Mouse (Mus musculus) heart, postnatal 0 days (tissue): ENCODE measurements around the gene AL731706.1. TPM values are rescaled to one million over a fixed set of nuclear protein-coding genes. Genes with fewer than 3 reads are reported as not detected.

Source experiments
- ATAC-seq: fragments of 200-750 bp; cut with Nextera tagmentation; 2 replicates; pipeline ENCODE4 v1.8.0; 2017; ENCODE audit warnings: low read depth, moderate number of reproducible peaks, moderate library complexity; ENCODE audit not compliant: insufficient read depth
- DNase-seq: peaks from one replicate; pipeline ENCODE4 v3.0.0-alpha.2; 2016; ENCODE audit warnings: low spot score
- H3K27ac ChIP-seq: fragments of 300-500 bp; sonication (generic); 2 replicates; pipeline ENCODE4 v1.5.1; 2014; ENCODE audit warnings: low read depth, mild to moderate bottlenecking
- H3K27me3 ChIP-seq: fragments of 300-500 bp; sonication (generic); 2 replicates; pipeline ENCODE4 v1.6.1; 2014; ENCODE audit warnings: low read length, mixed read lengths; ENCODE audit not compliant: control insufficient read depth, insufficient read depth
- H3K36me3 ChIP-seq: fragments of 300-500 bp; sonication (generic); replicated peaks from 2 replicates; pipeline ENCODE4 v1.6.1; 2014; ENCODE audit warnings: low read length, mixed read lengths; ENCODE audit not compliant: control insufficient read depth, insufficient read depth
- H3K4me1 ChIP-seq: fragments of 300-500 bp; sonication (generic); 2 replicates; pipeline ENCODE4 v1.6.1; 2014; ENCODE audit warnings: antibody characterized with exemption; ENCODE audit not compliant: control insufficient read depth, insufficient read depth
- H3K4me2 ChIP-seq: fragments of 300-500 bp; sonication (generic); 2 replicates; pipeline ENCODE4 v1.6.1; 2014; ENCODE audit warnings: low read depth, mild to moderate bottlenecking, low read length, moderate library complexity
- H3K4me3 ChIP-seq: fragments of 300-500 bp; sonication (generic); 2 replicates; pipeline ENCODE4 v1.5.1; 2014; ENCODE audit warnings: low read depth, low read length
- H3K9ac ChIP-seq: fragments of 300-500 bp; sonication (generic); replicated peaks from 2 replicates; pipeline ENCODE4 v1.6.1; 2014; ENCODE audit warnings: low read depth, low read length, mixed read lengths
- H3K9me3 ChIP-seq: fragments of 300-500 bp; sonication (generic); replicated peaks from 2 replicates; pipeline ENCODE4 v1.6.1; 2016; ENCODE audit warnings: low read length; ENCODE audit not compliant: control insufficient read depth
- CTCF ChIP-seq: IDR thresholded peaks from 2 replicates; pipeline ENCODE4 v1.5.1; 2016; ENCODE audit warnings: antibody characterized with exemption, control low read depth, low read depth
- EP300 ChIP-seq: IDR thresholded peaks from 2 replicates; pipeline ENCODE4 v1.6.1; 2016; ENCODE audit warnings: antibody characterized with exemption, low read depth
- WGBS: fragments of 180-500 bp; shearing (Covaris S2); extraction: QIAGEN DNeasy Blood & Tissue Kit; methylation state at CpG from one replicate; pipeline ENCODE4 v1.1.7; 2014; 5-methylcytosine and 5-hydroxymethylcytosine counted together
- polyA plus RNA-seq: library from polyadenylated mRNA; unstranded; fragments of >200 nt; fragmentation: Nextera tagmentation; extraction: Ambion mirVana; gene quantifications from 2 replicates; pipeline ENCODE4 v1.2.1, GENCODE M21; 2015
- total RNA-seq: library from RNA; depleted of rRNA; stranded (reverse); fragments of >200 nt; gene quantifications from 2 replicates; pipeline ENCODE4 v1.2.3, GENCODE M21; 2014; ENCODE audit warnings: low replicate concordance; rRNA removed

Gene AL731706.1
- total RNA-seq (14.1 and 27.9 TPM in 2 replicates), polyA plus RNA-seq (73.1 and 84.7 TPM in 2 replicates)

GRCm38 (mm10) chr2:136891068-136891950 is at the start of gene AL731706.1, which contains the start of the genes Slx4ip and Mkks:
Gene AL731706.1, minus strand, starts transcription at chr2:136891389.
Gene Slx4ip, plus strand, starts transcription at chr2:136891218.
Gene Mkks, minus strand, starts transcription at chr2:136891389.
- H3K36me3 ChIP-seq: peaks cover 1% of the 10 kb centered on the region; the same call in 1 of the 2 replicates
- peak; percentile 96 for ATAC-seq
- TF ChIP-seq CTCF: no peak
- TF ChIP-seq EP300: no peak; the same call in 1 of the 2 replicates
- H3K27me3 ChIP-seq: no peaks in the 10 kb centered on the region
- H3K9ac ChIP-seq: peak within 1 kb of the TSS; percentile 71
- peak within 1 kb of the TSS; percentile 97 for H3K27ac ChIP-seq
- under 1% methylated on average over 49 of the region's 49 CpGs for WGBS
- H3K4me3 ChIP-seq: peak within 1 kb of the TSS; percentile 80
- no peaks in the 10 kb centered on the region for H3K9me3 ChIP-seq
- peak within 1 kb of the TSS; percentile 71 for H3K4me2 ChIP-seq
- DNase-seq: peak; percentile 99
- H3K4me1 ChIP-seq: peaks cover 7% of the 10 kb centered on the region

- TF ChIP-seq EP300 (no peak), CTCF (no peak)
- 85% methylated on average over 1 of the region's 1 CpGs for WGBS
Observed at GRCm38 (mm10) chr2:136938249-136938648, 47.1 kb upstream of the AL731706.1 start.

GRCm38 (mm10) chr2:136936391-136937288 is 45.5 kb upstream of the AL731706.1 start:
- Histone ChIP-seq H3K4me2 (no peak overlapping the region), H3K4me1 (no peaks in the 10 kb centered on the region), H3K9ac (no peak overlapping the region), H3K27me3 (no peaks in the 10 kb centered on the region), H3K4me3 (no peak overlapping the region), H3K27ac (no peak overlapping the region), H3K36me3 (no peaks in the 10 kb centered on the region), H3K9me3 (no peaks in the 10 kb centered on the region)
- ATAC-seq: no peak
- no peak for DNase-seq
- TF ChIP-seq CTCF: no peak
- no peak for TF ChIP-seq EP300
- 86% methylated on average over 4 of the region's 4 CpGs for WGBS

More at GRCm38 (mm10) chr2:136938249-136938648, 47.1 kb upstream of the AL731706.1 start:
- Histone ChIP-seq H3K36me3 (no peaks in the 10 kb centered on the region), H3K4me1 (no peaks in the 10 kb centered on the region), H3K4me3 (no peak overlapping the region), H3K27ac (no peak overlapping the region), H3K4me2 (no peak overlapping the region), H3K9ac (no peak overlapping the region), H3K27me3 (no peaks in the 10 kb centered on the region), H3K9me3 (no peaks in the 10 kb centered on the region)
- DNase-seq (no peak), ATAC-seq (no peak)

- H3K9ac ChIP-seq: no peak overlapping the region
- peak overlapping the region; percentile 30; the same call in 1 of the 2 replicates for H3K27ac ChIP-seq
- H3K9me3 ChIP-seq: no peaks in the 10 kb centered on the region
- 39% methylated on average over 4 of the region's 4 CpGs for WGBS
- no peak for TF ChIP-seq EP300
- TF ChIP-seq CTCF: no peak
- DNase-seq: peak; percentile 16
- H3K4me1 ChIP-seq: peaks cover 10% of the 10 kb centered on the region
- H3K36me3 ChIP-seq: no peaks in the 10 kb centered on the region
- peak; percentile 47; the same call in 1 of the 2 replicates for ATAC-seq
- H3K4me3 ChIP-seq: no peak overlapping the region
- H3K27me3 ChIP-seq: no peaks in the 10 kb centered on the region
- no peak overlapping the region for H3K4me2 ChIP-seq
Observed at GRCm38 (mm10) chr2:136921003-136921408, 29.8 kb upstream of the AL731706.1 start.

GRCm38 (mm10) chr2:136920257-136920993 is 29.2 kb upstream of the AL731706.1 start:
- no peak for TF ChIP-seq EP300
- TF ChIP-seq CTCF: no peak
- no peak overlapping the region for H3K9ac ChIP-seq
- H3K27ac ChIP-seq: no peak overlapping the region
- H3K36me3 ChIP-seq: no peaks in the 10 kb centered on the region
- 50% methylated on average over 3 of the region's 3 CpGs for WGBS
- no peaks in the 10 kb centered on the region for H3K9me3 ChIP-seq
- ATAC-seq (no peak), DNase-seq (no peak)
- H3K27me3 ChIP-seq: no peaks in the 10 kb centered on the region
- H3K4me3 ChIP-seq: no peak overlapping the region
- no peak overlapping the region for H3K4me2 ChIP-seq
- H3K4me1 ChIP-seq: peaks cover 10% of the 10 kb centered on the region
